Mouse (Mus musculus) erythroblast, embryonic 14.5 days (primary cell): ENCODE results near the gene Tpcn1. TPM values are rescaled to one million over a fixed set of nuclear protein-coding genes. Genes with fewer than 3 reads are reported as not detected.

ENCODE experiments used
- H3K27me3 ChIP-seq: 2 replicates; pipeline ENCODE4 v1.6.1; 2012; ENCODE audit warnings: inconsistent platforms; ENCODE audit not compliant: control insufficient read depth
- H3K36me3 ChIP-seq: 2 replicates; pipeline ENCODE4 v1.6.1; 2012; ENCODE audit warnings: mild to moderate bottlenecking, inconsistent platforms; ENCODE audit not compliant: control insufficient read depth
- H3K4me1 ChIP-seq: 2 replicates; pipeline ENCODE4 v1.6.1; 2012; ENCODE audit warnings: inconsistent platforms; ENCODE audit not compliant: control insufficient read depth
- H3K4me3 ChIP-seq: replicated peaks from 2 replicates; pipeline ENCODE3; 2012; ENCODE audit warnings: moderate library complexity, mild to moderate bottlenecking, inconsistent platforms
- H3K9me3 ChIP-seq: 2 replicates; pipeline ENCODE4 v1.6.1; 2012; ENCODE audit warnings: low read length, inconsistent platforms, mixed read lengths; ENCODE audit not compliant: control insufficient read depth
- GATA1 ChIP-seq: IDR thresholded peaks from 2 replicates; pipeline ENCODE4 v1.6.1; 2012; ENCODE audit warnings: low read length, inconsistent platforms, mixed read lengths
- TAL1 ChIP-seq: IDR thresholded peaks from 3 replicates; pipeline ENCODE4 v1.6.1; 2012; ENCODE audit warnings: low read length, inconsistent platforms, mixed read lengths
- polyA plus RNA-seq: library from polyadenylated mRNA; stranded (reverse); fragments of >175 nt; gene quantifications from 2 replicates; pipeline ENCODE4 v1.2.3, GENCODE M21; 2012

The Tpcn1 gene
- polyA plus RNA-seq, 1 experiment = 30.3 TPM

DNA sequence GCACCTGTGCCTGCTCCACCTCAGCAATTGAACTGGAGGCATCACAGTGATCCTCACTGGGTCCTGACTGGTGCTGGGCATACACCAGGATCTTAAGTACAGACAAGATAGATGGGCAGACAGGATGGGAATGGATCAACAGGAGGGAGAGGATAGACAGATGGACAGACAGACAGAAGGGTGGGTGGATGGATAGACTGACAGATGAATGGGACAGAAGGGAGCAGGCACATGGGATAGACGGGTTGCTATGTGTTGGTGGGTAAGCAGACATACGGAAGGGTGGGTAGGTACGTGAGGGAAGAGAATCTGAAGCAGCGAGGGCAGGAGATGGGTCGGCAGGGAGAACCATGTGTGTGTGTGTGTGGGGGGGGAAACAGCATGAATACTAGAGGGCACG is 95.0 kb downstream of the Tpcn1 start:
- H3K9me3 ChIP-seq = no peaks in the 10 kb centered on the region
- H3K27me3 ChIP-seq = no peaks in the 10 kb centered on the region
- no peak for TF ChIP-seq GATA1
- TF ChIP-seq TAL1 = no peak
- no peak overlapping the region for H3K4me3 ChIP-seq
- no peaks in the 10 kb centered on the region for H3K4me1 ChIP-seq
- peaks cover 49% of the 10 kb centered on the region for H3K36me3 ChIP-seq

GRCm38 (mm10) chr5:120492437-120492836 is 96.0 kb downstream of the Tpcn1 start:
- Histone ChIP-seq H3K4me1 (no peaks in the 10 kb centered on the region), H3K36me3 (peaks cover 53% of the 10 kb centered on the region), H3K4me3 (no peak overlapping the region), H3K9me3 (no peaks in the 10 kb centered on the region), H3K27me3 (no peaks in the 10 kb centered on the region)
- TF ChIP-seq GATA1 (no peak), TAL1 (no peak)

- H3K36me3 ChIP-seq = peaks cover 64% of the 10 kb centered on the region
- no peaks in the 10 kb centered on the region for H3K27me3 ChIP-seq
- H3K4me1 ChIP-seq = no peaks in the 10 kb centered on the region
- H3K4me3 ChIP-seq = no peak overlapping the region
- no peaks in the 10 kb centered on the region for H3K9me3 ChIP-seq
- no peak for TF ChIP-seq GATA1
- TF ChIP-seq TAL1 = no peak
Observed at GRCm38 (mm10) chr5:120490679-120491192, 97.7 kb downstream of the Tpcn1 start.

- no peak overlapping the region for H3K4me3 ChIP-seq
- peaks cover 51% of the 10 kb centered on the region for H3K36me3 ChIP-seq
- TF ChIP-seq GATA1 (no peak), TAL1 (no peak)
- no peaks in the 10 kb centered on the region for H3K9me3 ChIP-seq
- H3K4me1 ChIP-seq = no peaks in the 10 kb centered on the region
- H3K27me3 ChIP-seq = no peaks in the 10 kb centered on the region
Observed at GRCm38 (mm10) chr5:120487844-120488243, 100.6 kb downstream of the Tpcn1 start.

Other genes with a start within 250 kb of the Tpcn1 start
- gene Lhx5, start 157.0 kb downstream of the Tpcn1 start, polyA plus RNA-seq = not detected in 2 replicates
- gene Sdsl, start 115.9 kb downstream of the Tpcn1 start, polyA plus RNA-seq = not detected in 2 replicates
- gene Sds, start 112.1 kb downstream of the Tpcn1 start, polyA plus RNA-seq = not detected in 2 replicates
- 0.83 and 0.99 TPM in 2 replicates for gene Plbd2, start 85.0 kb downstream of the Tpcn1 start, polyA plus RNA-seq
- 0.02 and 0.21 TPM in 2 replicates for gene Slc8b1, start 77.5 kb downstream of the Tpcn1 start, polyA plus RNA-seq
- 0.98 and 1.3 TPM in 2 replicates for gene Iqcd, start 343 bp upstream of the Tpcn1 start, polyA plus RNA-seq
- 1.5 and 1.7 TPM in 2 replicates for gene Rita1, start 23.9 kb upstream of the Tpcn1 start, polyA plus RNA-seq
- gene Ddx54, start 24.1 kb upstream of the Tpcn1 start, polyA plus RNA-seq = 3.1 and 3.4 TPM in 2 replicates
- not detected in 2 replicates for gene Cfap73, start 45.6 kb upstream of the Tpcn1 start, polyA plus RNA-seq
- 0.01 TPM in 1 of 2 replicates, not detected in the other for gene Rasal1, start 60.1 kb upstream of the Tpcn1 start, polyA plus RNA-seq
- gene Dtx1, start 123.3 kb upstream of the Tpcn1 start, polyA plus RNA-seq = not detected in 2 replicates
- 0.02 TPM in 1 of 2 replicates, not detected in the other for gene Oas2, start 161.2 kb upstream of the Tpcn1 start, polyA plus RNA-seq
- gene Oas3, start 189.0 kb upstream of the Tpcn1 start, polyA plus RNA-seq = 0.02 TPM in 2 replicates
- gene Oas1e, start 206.9 kb upstream of the Tpcn1 start, polyA plus RNA-seq = not detected in 2 replicates
- gene Oas1c, start 223.8 kb upstream of the Tpcn1 start, polyA plus RNA-seq = not detected in 2 replicates